Mouse (Mus musculus) liver, postnatal 0 days (tissue): ENCODE measurements around the gene Col9a1. TPM values are rescaled to one million over a fixed set of nuclear protein-coding genes. Genes with fewer than 3 reads are reported as not detected.

Experiments
- ATAC-seq: fragments of 200-750 bp; cut with Nextera tagmentation; 2 replicates; pipeline ENCODE4 v1.8.0; 2017; ENCODE audit warnings: mild to moderate bottlenecking, moderate library complexity
- DNase-seq: peaks from one replicate; pipeline ENCODE4 v3.0.0-alpha.2; 2016
- H3K27ac ChIP-seq: fragments of 300-500 bp; sonication (generic); 2 replicates; pipeline ENCODE4 v1.5.1; 2014; ENCODE audit warnings: antibody characterized with exemption, moderate library complexity, mild to moderate bottlenecking, low read depth
- H3K27me3 ChIP-seq: fragments of 300-500 bp; sonication (generic); 2 replicates; pipeline ENCODE4 v1.6.1; 2014; ENCODE audit warnings: low read length, control low read depth, mixed read lengths; ENCODE audit not compliant: insufficient read depth
- H3K36me3 ChIP-seq: fragments of 300-500 bp; sonication (generic); replicated peaks from 2 replicates; pipeline ENCODE4 v1.6.1; 2014; ENCODE audit warnings: mild to moderate bottlenecking, control low read depth, low read length, moderate library complexity, mixed read lengths; ENCODE audit not compliant: insufficient read depth
- H3K4me1 ChIP-seq: fragments of 300-500 bp; sonication (generic); 2 replicates; pipeline ENCODE4 v1.6.1; 2014; ENCODE audit warnings: antibody characterized with exemption, mild to moderate bottlenecking, control low read depth; ENCODE audit not compliant: insufficient read depth
- H3K4me2 ChIP-seq: fragments of 300-500 bp; sonication (generic); 2 replicates; pipeline ENCODE4 v1.6.1; 2014; ENCODE audit warnings: low read depth, mild to moderate bottlenecking, low read length, moderate library complexity, mixed read lengths
- H3K4me3 ChIP-seq: fragments of 300-500 bp; sonication (generic); 2 replicates; pipeline ENCODE4 v1.5.1; 2014; ENCODE audit warnings: low read depth, low read length
- H3K9ac ChIP-seq: fragments of 300-500 bp; sonication (generic); replicated peaks from 2 replicates; pipeline ENCODE4 v1.6.1; 2014; ENCODE audit warnings: mild to moderate bottlenecking, moderate library complexity
- H3K9me3 ChIP-seq: fragments of 300-500 bp; sonication (generic); 2 replicates; pipeline ENCODE4 v1.6.1; 2016; ENCODE audit warnings: mild to moderate bottlenecking, control low read depth, low read length, mixed read lengths
- CTCF ChIP-seq: sonication (generic); IDR thresholded peaks from 2 replicates; pipeline ENCODE4 v1.5.1; 2016; ENCODE audit warnings: antibody characterized with exemption, low read depth
- EP300 ChIP-seq: IDR thresholded peaks from 2 replicates; pipeline ENCODE4 v1.6.1; 2016; ENCODE audit warnings: antibody characterized with exemption, low read depth, mild to moderate bottlenecking
- WGBS: fragments of 180-500 bp; shearing (Covaris S2); extraction: QIAGEN DNeasy Blood & Tissue Kit; methylation state at CpG from one replicate; pipeline ENCODE4 v1.1.7; 2014; ENCODE audit not compliant: insufficient replicate concordance; 5-methylcytosine and 5-hydroxymethylcytosine counted together
- polyA plus RNA-seq: library from polyadenylated mRNA; unstranded; fragments of >200 nt; fragmentation: Nextera tagmentation; extraction: Ambion mirVana; gene quantifications from 2 replicates; pipeline ENCODE4 v1.2.1, GENCODE M21; 2015

Col9a1 gene
- polyA plus RNA-seq, 1 experiment from 2014 or later = 0.05 TPM

- WGBS = 73% methylated on average over 8 of the region's 8 CpGs
- TF ChIP-seq EP300 = no peak
- no peak for TF ChIP-seq CTCF
These were observed 33.9 kb upstream of the Col9a1 start for GRCm38 (mm10) chr1:24143504-24143903.

GRCm38 (mm10) chr1:24157751-24158150 is 19.7 kb upstream of the Col9a1 start:
- no peaks in the 10 kb centered on the region for H3K4me1 ChIP-seq
- H3K9ac ChIP-seq = no peak overlapping the region
- H3K27me3 ChIP-seq = no peaks in the 10 kb centered on the region
- no peak overlapping the region for H3K27ac ChIP-seq
- H3K4me2 ChIP-seq = no peak overlapping the region
- WGBS = 88% methylated on average over 5 of the region's 5 CpGs
- no peaks in the 10 kb centered on the region for H3K36me3 ChIP-seq
- no peak for TF ChIP-seq EP300
- TF ChIP-seq CTCF = no peak
- DNase-seq = no peak
- ATAC-seq = no peak
- no peaks in the 10 kb centered on the region for H3K9me3 ChIP-seq
- no peak overlapping the region for H3K4me3 ChIP-seq

More at GRCm38 (mm10) chr1:24143504-24143903, 33.9 kb upstream of the Col9a1 start:
- DNase-seq = no peak
- Histone ChIP-seq H3K9me3 (no peaks in the 10 kb centered on the region), H3K4me2 (no peak overlapping the region), H3K36me3 (no peaks in the 10 kb centered on the region), H3K9ac (no peak overlapping the region), H3K27me3 (no peaks in the 10 kb centered on the region), H3K4me1 (no peaks in the 10 kb centered on the region), H3K27ac (no peak overlapping the region), H3K4me3 (no peak overlapping the region)
- no peak for ATAC-seq

GRCm38 (mm10) chr1:24169410-24169809 is 8.0 kb upstream of the Col9a1 start:
- Histone ChIP-seq H3K27ac (no peak overlapping the region), H3K36me3 (no peaks in the 10 kb centered on the region), H3K4me3 (no peak overlapping the region), H3K27me3 (no peaks in the 10 kb centered on the region), H3K4me1 (no peaks in the 10 kb centered on the region), H3K9ac (no peak overlapping the region), H3K9me3 (no peaks in the 10 kb centered on the region), H3K4me2 (no peak overlapping the region)
- ATAC-seq (no peak), DNase-seq (no peak)
- 40% methylated on average over 6 of the region's 6 CpGs for WGBS
- no peak for TF ChIP-seq EP300
- TF ChIP-seq CTCF = no peak

GRCm38 (mm10) chr1:24171205-24171866 is 6.1 kb upstream of the Col9a1 start:
- no peaks in the 10 kb centered on the region for H3K9me3 ChIP-seq
- no peak for ATAC-seq
- no peak overlapping the region for H3K4me3 ChIP-seq
- H3K4me2 ChIP-seq = no peak overlapping the region
- 1% methylated on average over 4 of the region's 4 CpGs for WGBS
- H3K36me3 ChIP-seq = no peaks in the 10 kb centered on the region
- H3K4me1 ChIP-seq = no peaks in the 10 kb centered on the region
- peak; percentile 79 for TF ChIP-seq CTCF
- TF ChIP-seq EP300 = no peak
- H3K27me3 ChIP-seq = no peaks in the 10 kb centered on the region
- H3K9ac ChIP-seq = no peak overlapping the region
- peak; percentile 27 for DNase-seq
- no peak overlapping the region for H3K27ac ChIP-seq

- Histone ChIP-seq H3K9ac (no peak overlapping the region), H3K27me3 (no peaks in the 10 kb centered on the region), H3K4me1 (no peaks in the 10 kb centered on the region), H3K9me3 (no peaks in the 10 kb centered on the region), H3K36me3 (no peaks in the 10 kb centered on the region), H3K27ac (no peak overlapping the region), H3K4me3 (no peak overlapping the region), H3K4me2 (no peak overlapping the region)
- no peak for DNase-seq
- TF ChIP-seq CTCF (no peak), EP300 (no peak)
- ATAC-seq = no peak
- 48% methylated on average over 1 of the region's 1 CpGs for WGBS
These were observed 5.5 kb upstream of the Col9a1 start for GRCm38 (mm10) chr1:24171898-24172297.

GRCm38 (mm10) chr1:24172656-24173055 is 4.8 kb upstream of the Col9a1 start:
- TF ChIP-seq CTCF = no peak
- no peak for TF ChIP-seq EP300
- no peak for ATAC-seq
- H3K9ac ChIP-seq = no peak overlapping the region
- no peak for DNase-seq
- no peaks in the 10 kb centered on the region for H3K4me1 ChIP-seq
- H3K4me2 ChIP-seq = no peak overlapping the region
- no peak overlapping the region for H3K4me3 ChIP-seq
- H3K27ac ChIP-seq = no peak overlapping the region
- 56% methylated on average over 3 of the region's 3 CpGs for WGBS
- H3K27me3 ChIP-seq = no peaks in the 10 kb centered on the region
- no peaks in the 10 kb centered on the region for H3K36me3 ChIP-seq
- H3K9me3 ChIP-seq = no peaks in the 10 kb centered on the region

- H3K4me1 ChIP-seq = no peaks in the 10 kb centered on the region
These were observed 1.6 kb upstream of the Col9a1 start for GRCm38 (mm10) chr1:24175761-24176160.

More at GRCm38 (mm10) chr1:24175761-24176160, 1.6 kb upstream of the Col9a1 start:
- H3K27me3 ChIP-seq = no peaks in the 10 kb centered on the region
- no peak overlapping the region for H3K27ac ChIP-seq
- 69% methylated on average over 3 of the region's 3 CpGs for WGBS
- TF ChIP-seq CTCF = no peak
- no peak for TF ChIP-seq EP300
- H3K9me3 ChIP-seq = no peaks in the 10 kb centered on the region
- H3K4me2 ChIP-seq = no peak overlapping the region
- no peak for ATAC-seq
- H3K4me3 ChIP-seq = no peak overlapping the region
- no peak overlapping the region for H3K9ac ChIP-seq
- no peak for DNase-seq
- no peaks in the 10 kb centered on the region for H3K36me3 ChIP-seq
